Mouse (Mus musculus) liver, embryonic 13.5 days (tissue): Measurements from ENCODE around the gene Ifrd2. TPM values are rescaled to one million over a fixed set of nuclear protein-coding genes. Genes with fewer than 3 reads are reported as not detected.
"Not testable (repeated sequence)": the region's sequence is repeated elsewhere in the genome, so short reads cannot be mapped to it uniquely, and the experiment has no call there.

Source experiments
- ATAC-seq: fragments of 200-750 bp; cut with Nextera tagmentation; 2 replicates; pipeline ENCODE4 v1.8.0; 2017; ENCODE audit warnings: low read depth, mild to moderate bottlenecking, moderate number of reproducible peaks, moderate library complexity
- DNase-seq: peaks from one replicate; pipeline ENCODE4 v3.0.0; 2022
- H3K27ac ChIP-seq: fragments of 300-500 bp; sonication (generic); 2 replicates; pipeline ENCODE4 v1.5.1; 2015; ENCODE audit warnings: moderate library complexity, mild to moderate bottlenecking, inconsistent platforms
- H3K27me3 ChIP-seq: fragments of 300-500 bp; sonication (generic); 2 replicates; pipeline ENCODE4 v1.6.1; 2015; ENCODE audit warnings: mild to moderate bottlenecking, inconsistent platforms
- H3K36me3 ChIP-seq: fragments of 300-500 bp; sonication (generic); 2 replicates; pipeline ENCODE4 v1.6.1; 2015; ENCODE audit warnings: mild to moderate bottlenecking, inconsistent platforms
- H3K4me1 ChIP-seq: fragments of 300-500 bp; sonication (generic); replicated peaks from 2 replicates; pipeline ENCODE4 v1.6.1; 2015; ENCODE audit warnings: inconsistent platforms
- H3K4me2 ChIP-seq: fragments of 300-500 bp; sonication (generic); 2 replicates; pipeline ENCODE4 v1.6.1; 2015; ENCODE audit warnings: inconsistent platforms, mild to moderate bottlenecking, moderate library complexity
- H3K4me3 ChIP-seq: fragments of 300-500 bp; sonication (generic); replicated peaks from 2 replicates; pipeline ENCODE4 v1.5.1; 2015; ENCODE audit warnings: mild to moderate bottlenecking, inconsistent platforms
- H3K9ac ChIP-seq: fragments of 300-500 bp; sonication (generic); 2 replicates; pipeline ENCODE4 v1.6.1; 2015; ENCODE audit warnings: mild to moderate bottlenecking, inconsistent platforms
- H3K9me3 ChIP-seq: fragments of 300-500 bp; sonication (generic); replicated peaks from 2 replicates; pipeline ENCODE4 v1.6.1; 2016; ENCODE audit warnings: inconsistent platforms
- whole genome bisulfite sequencing: fragments of 180-500 bp; shearing (Covaris S2); methylation state at CpG from one replicate; pipeline ENCODE4 v1.1.7; 2015; ENCODE audit not compliant: insufficient replicate concordance; 5-methylcytosine and 5-hydroxymethylcytosine counted together
- polyA plus RNA-seq: library from polyadenylated mRNA; unstranded; fragments of >200 nt; fragmentation: Nextera tagmentation; extraction: Ambion mirVana; gene quantifications from 2 replicates; pipeline ENCODE4 v1.2.1, GENCODE M21; 2015

The Ifrd2 gene
- polyA plus RNA-seq, 1 experiment from 2014 or later, result 175 TPM

- Histone ChIP-seq H3K36me3 (peaks cover 7% of the 10 kb centered on the region), H3K9me3 (no peaks in the 10 kb centered on the region), H3K27ac (peak overlapping the region; percentile 58; the same call in 1 of the 2 replicates), H3K4me1 (peaks cover 70% of the 10 kb centered on the region), H3K9ac (peak overlapping the region; percentile 76), H3K27me3 (peaks cover 44% of the 10 kb centered on the region), H3K4me3 (peak overlapping the region; percentile 61), H3K4me2 (peak overlapping the region; percentile 96)
- 28% methylated on average over 8 of the region's 8 CpGs for WGBS
- ATAC-seq (no peak), DNase-seq (no peak)
Observed at GRCm38 (mm10) chr9:107551890-107552355, 35.5 kb upstream of the Ifrd2 start.

GRCm38 (mm10) chr9:107552690-107553393, 34.6 kb upstream of the Ifrd2 start:
- ATAC-seq (no peak), DNase-seq (no peak)
- Histone ChIP-seq H3K4me3 (peak overlapping the region; percentile 84; the same call in 1 of the 2 replicates), H3K9ac (peak overlapping the region; percentile 97; the same call in 1 of the 2 replicates), H3K27me3 (peaks cover 44% of the 10 kb centered on the region), H3K9me3 (no peaks in the 10 kb centered on the region), H3K4me1 (peaks cover 69% of the 10 kb centered on the region), H3K27ac (no peak overlapping the region), H3K4me2 (peak overlapping the region; percentile 96), H3K36me3 (peaks cover 16% of the 10 kb centered on the region)
- WGBS, result 53% methylated on average over 5 of the region's 5 CpGs

GRCm38 (mm10) chr9:107553541-107554318, 33.7 kb upstream of the Ifrd2 start:
- peak overlapping the region; percentile 95 for H3K27ac ChIP-seq
- peaks cover 38% of the 10 kb centered on the region for H3K27me3 ChIP-seq
- H3K9me3 ChIP-seq, result no peaks in the 10 kb centered on the region
- 5% methylated on average over 37 of the region's 37 CpGs for WGBS
- peak overlapping the region; percentile 84 for H3K4me3 ChIP-seq
- H3K36me3 ChIP-seq, result peaks cover 25% of the 10 kb centered on the region
- DNase-seq, result peak; percentile 38
- ATAC-seq, result peak; percentile 41
- H3K4me1 ChIP-seq, result peaks cover 67% of the 10 kb centered on the region
- H3K9ac ChIP-seq, result peak overlapping the region; percentile 97
- peak overlapping the region; percentile 96 for H3K4me2 ChIP-seq

- Histone ChIP-seq H3K9ac (peak overlapping the region; percentile 97), H3K27me3 (peaks cover 32% of the 10 kb centered on the region), H3K4me3 (peak overlapping the region; percentile 84), H3K36me3 (peaks cover 31% of the 10 kb centered on the region), H3K9me3 (no peaks in the 10 kb centered on the region), H3K4me1 (peaks cover 67% of the 10 kb centered on the region), H3K27ac (peak overlapping the region; percentile 95), H3K4me2 (peak overlapping the region; percentile 96)
- under 1% methylated on average over 53 of the region's 53 CpGs for WGBS
- DNase-seq (peak; percentile 95), ATAC-seq (peak; percentile 89)
Observed at GRCm38 (mm10) chr9:107554319-107554825, 33.1 kb upstream of the Ifrd2 start.

GRCm38 (mm10) chr9:107555031-107555457, 32.4 kb upstream of the Ifrd2 start:
- ATAC-seq, result peak; percentile 6
- H3K4me3 ChIP-seq, result peak overlapping the region; percentile 84
- under 1% methylated on average over 22 of the region's 23 CpGs for WGBS

GRCm38 (mm10) chr9:107555701-107556100, 31.7 kb upstream of the Ifrd2 start:
- Histone ChIP-seq H3K4me2 (peak overlapping the region; percentile 96), H3K27me3 (peaks cover 18% of the 10 kb centered on the region), H3K36me3 (peaks cover 43% of the 10 kb centered on the region), H3K9me3 (no peaks in the 10 kb centered on the region), H3K9ac (peak overlapping the region; percentile 97), H3K27ac (peak overlapping the region; percentile 95), H3K4me3 (peak overlapping the region; percentile 84), H3K4me1 (peaks cover 60% of the 10 kb centered on the region)
- DNase-seq (no peak), ATAC-seq (no peak)
- 40% methylated on average over 2 of the region's 2 CpGs for WGBS

More at GRCm38 (mm10) chr9:107555031-107555457, 32.4 kb upstream of the Ifrd2 start:
- peak overlapping the region; percentile 95 for H3K27ac ChIP-seq
- DNase-seq, result no peak
- H3K9ac ChIP-seq, result peak overlapping the region; percentile 97
- H3K36me3 ChIP-seq, result peaks cover 38% of the 10 kb centered on the region
- H3K4me1 ChIP-seq, result peaks cover 67% of the 10 kb centered on the region
- H3K9me3 ChIP-seq, result no peaks in the 10 kb centered on the region
- peak overlapping the region; percentile 96 for H3K4me2 ChIP-seq
- H3K27me3 ChIP-seq, result peaks cover 25% of the 10 kb centered on the region

- Histone ChIP-seq H3K27ac (peak overlapping the region; percentile 95), H3K9ac (peak overlapping the region; percentile 97), H3K4me1 (peaks cover 56% of the 10 kb centered on the region), H3K9me3 (no peaks in the 10 kb centered on the region), H3K36me3 (peaks cover 50% of the 10 kb centered on the region), H3K4me2 (peak overlapping the region; percentile 96), H3K4me3 (peak overlapping the region; percentile 84), H3K27me3 (peaks cover 12% of the 10 kb centered on the region)
- DNase-seq (no peak), ATAC-seq (no peak)
- WGBS, result 38% methylated on average over 3 of the region's 3 CpGs
Observed at GRCm38 (mm10) chr9:107556346-107556745, 31.1 kb upstream of the Ifrd2 start.

GRCm38 (mm10) chr9:107563029-107563581, 24.3 kb upstream of the Ifrd2 start, which contains the start of gene Tusc2:
Tusc2 (plus strand) TSS chr9:107563255.
- WGBS, result under 1% methylated on average over 46 of the region's 46 CpGs
- peak within 1 kb of the TSS; percentile 94 for H3K9ac ChIP-seq
- peak; percentile 91 for DNase-seq
- H3K27me3 ChIP-seq, result no peaks in the 10 kb centered on the region
- no peaks in the 10 kb centered on the region for H3K9me3 ChIP-seq
- H3K4me3 ChIP-seq, result peak within 1 kb of the TSS; percentile 90
- ATAC-seq, result peak; percentile 97
- peaks cover 56% of the 10 kb centered on the region for H3K36me3 ChIP-seq
- H3K4me2 ChIP-seq, result peak within 1 kb of the TSS; percentile 88
- H3K27ac ChIP-seq, result peak within 1 kb of the TSS; percentile 83
- peaks cover 63% of the 10 kb centered on the region for H3K4me1 ChIP-seq

- Histone ChIP-seq H3K4me1 (peaks cover 78% of the 10 kb centered on the region), H3K27ac (peak overlapping the region; percentile 94)
Observed at GRCm38 (mm10) chr9:107565556-107565955, 21.9 kb upstream of the Ifrd2 start.

GRCm38 (mm10) chr9:107566041-107566709, 21.3 kb upstream of the Ifrd2 start:
- peaks cover 35% of the 10 kb centered on the region for H3K36me3 ChIP-seq
- peak overlapping the region; percentile 94 for H3K27ac ChIP-seq
- H3K9ac ChIP-seq, result 0 out of 2 replicates have a peak overlapping the region, but pooled peaks have one; percentile 7
- no peaks in the 10 kb centered on the region for H3K27me3 ChIP-seq
- DNase-seq (peak; percentile 65), ATAC-seq (no peak)
- H3K4me2 ChIP-seq, result peak overlapping the region; percentile 92
- no peaks in the 10 kb centered on the region for H3K9me3 ChIP-seq
- 51% methylated on average over 15 of the region's 15 CpGs for WGBS
- peaks cover 84% of the 10 kb centered on the region for H3K4me1 ChIP-seq
- no peak overlapping the region for H3K4me3 ChIP-seq

More at GRCm38 (mm10) chr9:107565556-107565955, 21.9 kb upstream of the Ifrd2 start:
- H3K9me3 ChIP-seq, DNase-seq, H3K27me3 ChIP-seq, ATAC-seq: not testable (repeated sequence)
- H3K9ac ChIP-seq, result peak overlapping the region; percentile 32; the same call in 1 of the 2 replicates
- H3K4me3 ChIP-seq, result peak overlapping the region; percentile 15; the same call in 1 of the 2 replicates
- peak overlapping the region; percentile 88; the same call in 1 of the 2 replicates for H3K4me2 ChIP-seq
- WGBS, result 34% methylated on average over 5 of the region's 5 CpGs
- H3K36me3 ChIP-seq, result peaks cover 38% of the 10 kb centered on the region
